Mouse (Mus musculus): ENCODE results near the gene Clptm1. TPM values are rescaled to one million over a fixed set of nuclear protein-coding genes. Genes with fewer than 3 reads are reported as not detected.
"Not testable (repeated sequence)": the region's sequence is repeated elsewhere in the genome, so short reads cannot be mapped to it uniquely, and the experiment has no call there.

Gene Clptm1
- total RNA-seq, 2 experiments from 2014 or later: 77.3 to 85.5 TPM

DNA sequence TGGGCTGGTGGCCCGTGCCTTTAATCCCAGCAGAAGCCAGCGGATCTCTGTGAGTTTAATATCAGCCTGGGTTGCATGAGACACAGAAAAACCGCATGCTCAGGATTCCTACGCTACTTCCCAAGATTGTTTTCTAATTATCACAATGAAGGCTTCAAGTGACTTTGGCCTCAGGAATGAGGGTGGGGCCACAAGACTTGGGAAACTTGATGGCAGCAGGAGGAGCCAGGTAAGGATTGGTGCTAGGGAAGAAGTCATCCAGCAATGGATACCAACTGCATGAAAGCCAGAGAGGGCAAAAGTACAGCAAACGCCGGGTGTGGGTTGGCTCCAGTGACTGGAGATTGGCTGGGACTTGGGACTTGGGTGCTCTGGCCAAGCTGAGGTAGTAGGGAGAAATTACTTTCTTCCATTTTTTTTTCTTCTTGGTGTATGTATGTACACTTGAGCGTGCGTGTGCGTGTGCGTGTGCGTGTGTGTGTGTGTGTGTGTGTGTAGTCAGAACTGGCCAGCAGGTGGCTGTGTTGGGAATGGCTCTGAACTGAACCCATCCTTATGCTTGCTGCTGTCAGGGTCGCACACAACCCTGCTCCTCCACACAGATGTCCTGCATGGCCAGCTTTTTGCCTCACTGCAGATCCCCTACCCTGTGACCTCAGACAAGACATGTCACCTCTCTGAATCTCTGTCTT, 55.0 kb downstream of the Clptm1 start:
- no peak for DNase-seq

DNA sequence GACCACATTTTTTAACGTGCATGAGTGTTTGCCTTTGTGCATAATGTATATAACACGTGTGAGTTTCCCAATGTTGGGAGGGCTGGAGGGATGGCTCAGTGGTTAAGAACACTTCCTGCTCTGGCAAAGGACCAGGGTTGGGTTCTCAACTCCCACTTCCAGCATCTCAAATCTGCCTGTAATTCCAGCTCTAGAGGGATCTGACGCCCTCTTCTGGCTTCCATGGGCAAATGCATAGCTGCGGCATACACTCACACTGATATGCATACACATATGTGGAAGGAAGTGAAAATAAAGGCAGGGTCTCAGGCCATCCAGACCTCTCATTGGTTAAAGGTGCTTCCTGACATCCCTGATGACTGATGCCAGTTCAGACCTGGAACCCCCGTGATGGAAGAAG, 57.5 kb downstream of the Clptm1 start:
- no peak for DNase-seq

DNA sequence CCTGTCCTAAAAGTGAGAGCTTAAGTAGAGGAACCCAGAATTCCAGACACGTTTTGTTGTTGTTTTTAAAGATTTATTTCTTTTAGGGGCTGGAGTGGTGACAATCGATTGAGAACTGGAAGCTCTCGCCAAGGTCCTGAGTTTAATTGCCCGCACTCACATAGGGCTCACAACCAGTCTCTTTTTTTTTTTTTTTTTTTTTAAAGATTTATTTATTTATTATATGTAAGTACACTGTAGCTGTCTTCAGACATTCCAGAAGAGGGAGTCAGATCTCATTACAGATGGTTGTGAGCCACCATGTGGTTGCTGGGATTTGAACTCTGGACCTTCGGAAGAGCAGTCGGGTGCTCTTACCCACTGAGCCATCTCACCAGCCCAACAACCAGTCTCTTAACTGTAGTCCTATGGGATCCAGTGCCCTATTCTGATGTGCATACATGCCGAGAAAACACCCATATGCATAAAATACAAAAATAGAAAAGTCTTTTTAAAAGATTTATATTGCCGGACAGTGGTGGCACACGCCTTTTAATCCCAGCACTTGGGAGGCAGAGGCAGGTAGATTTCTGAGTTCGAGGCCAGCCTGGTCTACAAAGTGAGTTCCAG, 60.1 kb downstream of the Clptm1 start:
- DNase-seq: not testable (repeated sequence)

DNA sequence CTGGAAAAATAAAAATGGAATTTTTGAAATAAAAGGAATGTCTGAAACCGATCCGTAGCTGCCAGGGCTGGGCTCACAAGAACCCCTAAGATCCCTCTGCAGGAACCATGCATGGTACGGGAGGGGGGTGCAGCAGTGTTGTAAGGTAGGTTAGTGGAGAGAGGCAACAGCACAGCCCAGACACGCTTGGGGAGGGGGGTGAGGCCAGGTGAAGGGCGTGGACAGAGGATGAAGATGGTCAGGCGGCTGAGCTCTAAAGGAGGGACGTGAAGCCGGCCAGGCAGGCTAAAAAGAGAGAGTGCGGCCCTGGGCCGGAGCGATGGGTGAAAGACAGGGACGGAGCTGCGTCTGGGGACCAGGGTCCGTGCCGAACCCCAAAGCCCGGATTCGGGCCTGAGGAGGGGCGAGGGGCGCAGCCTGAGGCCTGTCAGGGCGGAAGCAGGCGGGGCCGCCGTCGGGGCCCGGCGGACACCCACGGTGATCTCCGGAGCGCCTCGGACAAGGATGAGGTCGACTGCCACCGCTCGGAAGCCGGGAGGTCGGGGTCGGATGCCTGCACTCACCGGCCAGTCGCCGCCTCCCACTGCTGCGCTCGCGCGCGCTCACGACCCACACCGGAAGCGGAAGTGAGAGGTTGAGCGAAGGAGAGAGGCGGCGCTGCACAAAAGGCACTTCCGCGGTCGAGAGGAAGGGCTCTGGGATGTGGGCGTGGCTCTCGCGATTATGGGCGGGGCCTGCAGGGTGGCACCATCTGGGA, 60.8 kb downstream of the Clptm1 start, which contains the start of gene Clasrp:
Clasrp (minus strand) TSS at position 638 of the 757 bp plus-strand sequence.
- DNase-seq: peak; percentile 98 to 99

DNA sequence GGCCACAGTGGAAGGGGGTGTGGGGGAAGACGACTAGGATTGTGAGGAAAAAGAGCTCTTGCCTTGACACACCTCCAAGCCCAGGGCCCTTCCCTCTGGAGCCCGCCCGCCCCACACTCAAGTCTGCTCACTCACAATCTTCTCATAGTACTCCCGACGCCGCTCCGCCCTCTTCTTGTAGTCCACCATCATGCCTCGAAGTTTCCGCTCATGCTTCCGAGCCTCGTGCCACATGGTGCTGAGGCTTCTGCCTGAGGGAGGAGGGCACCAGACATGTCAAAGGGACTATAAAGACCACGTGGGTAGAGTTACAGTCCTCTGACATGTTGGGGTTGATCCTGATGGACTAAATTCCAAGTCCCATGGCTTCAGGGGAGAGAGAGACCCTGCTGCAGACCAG, 61.8 kb downstream of the Clptm1 start:
- DNase-seq: no peak

DNA sequence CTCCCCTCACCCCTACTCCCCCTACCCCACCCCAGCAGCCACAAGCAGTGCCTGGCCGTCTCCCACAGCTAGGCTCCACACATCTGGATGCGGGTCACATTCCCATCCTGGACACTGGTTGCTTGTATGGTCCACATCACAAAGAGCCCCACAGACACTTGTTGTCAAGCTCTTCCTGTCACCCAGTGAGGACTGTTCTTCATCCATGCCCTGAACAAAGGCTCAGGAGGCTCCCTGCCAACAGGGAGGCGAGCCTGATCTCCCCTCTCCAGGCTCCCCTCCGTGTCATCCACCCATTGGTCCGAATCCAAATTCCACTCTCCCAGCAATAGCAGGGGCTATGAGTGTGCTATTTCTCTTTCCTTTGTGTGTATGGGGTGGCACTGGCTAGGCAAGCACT, 64.3 kb downstream of the Clptm1 start:
- no peak for DNase-seq

DNA sequence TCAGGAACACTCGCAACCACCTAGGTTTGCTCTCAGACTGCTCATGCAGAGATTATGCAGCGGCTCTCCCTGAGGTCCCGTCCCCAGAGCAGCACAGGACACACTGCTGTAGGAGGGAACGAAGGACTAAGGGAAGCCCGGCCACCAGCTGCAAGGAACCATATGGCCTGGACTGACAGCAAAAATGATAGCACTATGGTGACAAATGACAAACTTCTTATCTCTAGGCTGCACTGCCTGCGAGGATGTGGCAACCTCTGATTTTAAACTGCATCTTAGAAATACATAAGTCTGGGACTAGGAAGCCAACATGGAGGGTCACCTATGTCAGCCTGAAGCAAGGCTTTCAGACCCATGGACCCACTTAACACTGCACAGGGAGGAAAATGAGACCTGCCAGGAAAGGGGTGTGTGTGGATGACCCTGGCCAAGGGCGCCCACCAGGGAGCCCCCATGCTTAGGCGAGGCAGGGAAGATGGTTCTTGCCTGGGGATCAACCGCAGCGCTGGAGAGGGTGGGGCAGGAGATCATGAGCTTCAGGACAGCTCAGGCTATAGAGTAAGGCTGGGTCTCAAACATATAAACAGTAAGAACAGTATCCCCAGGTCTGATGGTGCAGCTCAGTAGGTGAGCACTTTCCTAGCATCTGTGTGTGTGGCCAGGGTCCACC, 71.6 kb downstream of the Clptm1 start:
- DNase-seq: no peak

DNA sequence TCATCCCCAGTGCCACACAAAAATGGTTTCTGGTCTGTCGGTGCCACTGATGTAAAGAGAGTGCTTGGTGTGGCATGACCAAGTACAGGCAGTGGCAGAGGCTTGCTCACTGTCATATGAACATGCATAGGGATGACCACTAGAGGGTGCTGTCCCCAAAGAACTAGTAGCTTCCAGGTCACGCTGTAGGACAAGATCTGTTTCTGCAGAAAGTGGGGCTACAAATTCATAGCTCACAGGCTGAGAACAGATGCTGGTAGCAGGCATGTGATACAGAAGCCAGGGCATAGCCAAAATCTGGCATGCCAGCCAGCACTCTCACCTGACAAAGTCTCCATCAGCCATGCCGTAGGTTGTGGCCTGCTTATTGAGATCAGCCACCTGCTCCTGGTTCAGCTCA, 74.9 kb downstream of the Clptm1 start:
- peak; percentile 68 to 85 for DNase-seq

DNA sequence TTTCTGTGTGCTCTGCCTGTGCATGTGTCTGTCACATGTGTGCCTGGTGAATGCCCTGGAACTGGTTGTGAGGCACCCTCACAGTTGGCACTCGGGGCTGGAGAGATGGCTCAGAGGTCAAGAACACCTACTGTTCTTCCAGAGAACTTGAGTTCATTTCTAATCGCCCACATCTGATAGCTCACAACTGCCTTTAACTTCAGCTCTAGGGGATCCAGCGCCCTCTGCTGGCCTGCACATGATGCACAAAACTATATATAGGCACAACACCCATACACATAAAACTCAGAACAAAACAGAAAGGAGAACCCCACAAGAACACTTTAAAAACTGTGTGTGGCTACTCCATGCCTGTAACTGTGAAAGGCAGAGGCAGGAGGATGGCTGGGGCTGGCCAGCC, 75.6 kb downstream of the Clptm1 start:
- DNase-seq: peak; percentile 22 to 46

DNA sequence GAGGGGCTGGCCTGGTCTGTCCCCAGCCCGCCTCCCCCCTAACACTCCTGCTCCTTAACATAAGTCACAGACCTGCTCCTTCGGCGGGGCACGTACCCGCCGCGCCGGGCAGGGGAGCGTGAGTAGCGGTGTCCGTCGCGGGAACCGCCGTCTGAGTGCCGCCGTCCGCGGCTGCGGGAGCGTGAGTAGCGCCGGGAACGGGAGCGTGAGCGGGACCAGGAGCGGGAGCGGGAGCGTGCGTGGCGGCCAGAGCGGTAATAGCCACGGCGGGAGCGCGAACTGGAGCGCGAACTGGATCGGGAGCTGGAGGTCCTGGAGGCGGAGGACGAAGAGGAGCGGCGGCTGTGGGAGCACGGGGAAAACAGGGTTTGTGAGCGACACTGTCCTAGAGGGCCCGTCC, 78.6 kb downstream of the Clptm1 start:
- no peak for DNase-seq

Other genes with a start within 250 kb of the Clptm1 start
- 10 to 100 TPM; 21.3 to 22.1 TPM for gene Mark4, start 206.2 kb downstream of the Clptm1 start, total RNA-seq (2021)
- 1 to 10 TPM in 1 of 2 experiments, under 1 TPM in 1; 0.77 to 1.1 TPM for gene Exoc3l2, start 201.7 kb downstream of the Clptm1 start, total RNA-seq (2021)
- 1 to 10 TPM; 2.7 to 2.8 TPM for gene Bloc1s3, start 156.7 kb downstream of the Clptm1 start, total RNA-seq (2021)
- gene Trappc6a, start 156.6 kb downstream of the Clptm1 start, total RNA-seq (2021): 10 to 100 TPM; 44.3 to 45.3 TPM
- gene Nkpd1, start 147.2 kb downstream of the Clptm1 start, total RNA-seq (2021): under 1 TPM in 1 of 2 experiments, not detected in 1; 0.18 TPM
- gene Ppp1r37, start 102.0 kb downstream of the Clptm1 start, total RNA-seq (2021): 10 to 100 TPM; 61.1 to 63.1 TPM
- gene Zfp296, start 87.7 kb downstream of the Clptm1 start, total RNA-seq (2021): under 1 TPM; 0.35 to 0.49 TPM
- 10 to 100 TPM; 52.1 to 55.0 TPM for gene Gemin7, start 87.4 kb downstream of the Clptm1 start, total RNA-seq (2021)
- gene Clasrp, start 60.5 kb downstream of the Clptm1 start, total RNA-seq (2021): 10 to 100 TPM; 10.5 to 15.6 TPM
- gene Relb, start 35.6 kb downstream of the Clptm1 start, total RNA-seq (2021): 1 to 10 TPM; 9.0 to 9.2 TPM
- under 1 TPM in 1 of 2 experiments, not detected in 1; 0.75 TPM for gene Apoc2, start 12.9 kb upstream of the Clptm1 start, total RNA-seq (2021)
- gene Gm44805, start 16.4 kb upstream of the Clptm1 start, total RNA-seq (2021): not detected
- gene Apoc4, start 16.4 kb upstream of the Clptm1 start, total RNA-seq (2021): not detected
- 10 to 100 TPM in 1 of 2 experiments, under 1 TPM in 1; 0.57 to 19.5 TPM for gene Apoc1, start 27.6 kb upstream of the Clptm1 start, total RNA-seq (2021)
- gene Apoe, start 34.2 kb upstream of the Clptm1 start, total RNA-seq (2021): 100 to 1,000 TPM; 270 to 319 TPM
- 100 to 1,000 TPM in 1 of 2 experiments, 10 to 100 TPM in 1; 98.9 to 110 TPM for gene Tomm40, start 50.4 kb upstream of the Clptm1 start, total RNA-seq (2021)
- 10 to 100 TPM; 28.5 to 30.0 TPM for gene Nectin2, start 85.5 kb upstream of the Clptm1 start, total RNA-seq (2021)
- 100 to 1,000 TPM; 192 to 199 TPM for gene Bcam, start 106.0 kb upstream of the Clptm1 start, total RNA-seq (2021)
- under 1 TPM; 0.35 to 0.75 TPM for gene Cblc, start 131.8 kb upstream of the Clptm1 start, total RNA-seq (2021)
- gene Bcl3, start 157.7 kb upstream of the Clptm1 start, total RNA-seq (2021): 1 to 10 TPM; 2.9 to 3.7 TPM
- not detected for gene Gm19345, start 187.0 kb upstream of the Clptm1 start, total RNA-seq (2021)
- not detected for gene Ceacam16, start 196.3 kb upstream of the Clptm1 start, total RNA-seq (2021)
- not detected for gene Ceacam19, start 222.9 kb upstream of the Clptm1 start, total RNA-seq (2021)